Mouse (Mus musculus): Measurements from ENCODE around the gene Ltbp4.

Ltbp4 gene

GRCm38 (mm10) chr7:27337175-27337853 is at the start of gene Ltbp4:
Gene Ltbp4, minus strand, starts transcription at chr7:27337692.
- peak in 1 of 2 experiments; percentile 50 for DNase-seq (ENCODE audit: low spot score in 2 of 2)

GRCm38 (mm10) chr7:27384731-27385130 is 47.2 kb upstream of the Ltbp4 start:
- no peak for DNase-seq (ENCODE audit: low spot score in 2 of 2)

GRCm38 (mm10) chr7:27384134-27384533 is 46.6 kb upstream of the Ltbp4 start:
- no peak for DNase-seq (ENCODE audit: low spot score in 2 of 2)

GRCm38 (mm10) chr7:27383233-27383632 is 45.7 kb upstream of the Ltbp4 start:
- DNase-seq (ENCODE audit: low spot score in 2 of 2) = no peak

GRCm38 (mm10) chr7:27381560-27381959 is 44.1 kb upstream of the Ltbp4 start:
- DNase-seq (ENCODE audit: low spot score in 2 of 2) = no peak

- DNase-seq (ENCODE audit: low spot score in 2 of 2) = no peak
These were observed 43.5 kb upstream of the Ltbp4 start for GRCm38 (mm10) chr7:27381009-27381408.

- no peak for DNase-seq (ENCODE audit: low spot score in 2 of 2)
These were observed 42.3 kb upstream of the Ltbp4 start for GRCm38 (mm10) chr7:27379836-27380235.

GRCm38 (mm10) chr7:27378431-27378830 is 40.9 kb upstream of the Ltbp4 start:
- peak in 1 of 2 experiments; percentile 60 for DNase-seq (ENCODE audit: low spot score in 2 of 2)

GRCm38 (mm10) chr7:27375274-27375673 is 37.8 kb upstream of the Ltbp4 start:
- peak; percentile 57 to 68 for DNase-seq (ENCODE audit: low spot score in 2 of 2)

GRCm38 (mm10) chr7:27371715-27372462 is 34.4 kb upstream of the Ltbp4 start:
- DNase-seq (ENCODE audit: low spot score in 2 of 2) = peak in 1 of 2 experiments; percentile 28

GRCm38 (mm10) chr7:27369111-27369510 is 31.6 kb upstream of the Ltbp4 start:
- peak in 1 of 2 experiments; percentile 31 for DNase-seq (ENCODE audit: low spot score in 2 of 2)

- no peak for DNase-seq (ENCODE audit: low spot score in 2 of 2)
These were observed 30.5 kb upstream of the Ltbp4 start for GRCm38 (mm10) chr7:27367976-27368375.

GRCm38 (mm10) chr7:27366082-27366844 is 28.8 kb upstream of the Ltbp4 start:
- DNase-seq (ENCODE audit: low spot score in 2 of 2) = no peak

GRCm38 (mm10) chr7:27364379-27364778 is 26.9 kb upstream of the Ltbp4 start:
- DNase-seq (ENCODE audit: low spot score in 2 of 2) = no peak

- DNase-seq (ENCODE audit: low spot score in 2 of 2) = peak; percentile 100
These were observed 23.9 kb upstream of the Ltbp4 start for GRCm38 (mm10) chr7:27361283-27361946.

- no peak for DNase-seq (ENCODE audit: low spot score in 2 of 2)
These were observed 23.3 kb upstream of the Ltbp4 start for GRCm38 (mm10) chr7:27360749-27361148.

- DNase-seq (ENCODE audit: low spot score in 2 of 2) = no peak
These were observed 22.3 kb upstream of the Ltbp4 start for GRCm38 (mm10) chr7:27359706-27360358.

- no peak for DNase-seq (ENCODE audit: low spot score in 2 of 2)
These were observed 21.7 kb upstream of the Ltbp4 start for GRCm38 (mm10) chr7:27359162-27359561.

GRCm38 (mm10) chr7:27357595-27357978 is 20.1 kb upstream of the Ltbp4 start:
- no peak for DNase-seq (ENCODE audit: low spot score in 2 of 2)

GRCm38 (mm10) chr7:27356861-27357594 is 19.5 kb upstream of the Ltbp4 start, which contains the start of gene Gm20479:
Gene Gm20479, minus strand, starts transcription at chr7:27357419.
- DNase-seq (ENCODE audit: low spot score in 2 of 2) = peak; percentile 34 to 50

All from right cerebral cortex, postnatal 10 days (tissue).